Comparison of ENCODE assay signal across 26 mouse cellular contexts in genomic region chr10:66940368-66940767, GRCm38 (mm10).
"Had no signal": no experiment of that assay in that cellular context is flagged by ENCODE, and none has a peak within 500 bp of the region (broad histone marks: within the 10 kb centered on the region; RNA-seq: fewer than 3 reads in every experiment).

No protein-coding gene starts in this region.

- DNase-seq: kidney, adult 18-20 months; kidney, postnatal 10 days; kidney, postnatal 36 days; layer of hippocampus, postnatal 36 days; left cerebral cortex, postnatal 4 days; lung, adult 18-20 months; lung, postnatal 14 days; lung, postnatal 4 days; right cerebral cortex, adult 18-20 months; right cerebral cortex, postnatal 14 days; right cerebral cortex, postnatal 4 days; thymus, adult 2 months; thymus, postnatal 25 days had no signal

- H3K27ac ChIP-seq: kidney, embryonic 15.5 days; left cerebral cortex, adult 2 months; limb, embryonic 12.5 days; limb, embryonic 15.5 days; liver, embryonic 12.5 days; liver, embryonic 15.5 days; lung, embryonic 15.5 days; midbrain, embryonic 10.5 days; midbrain, embryonic 13.5 days; stomach, postnatal 0 days had no signal

- ATAC-seq: intestine, embryonic 16.5 days; liver, embryonic 12.5 days; midbrain, embryonic 13.5 days; midbrain, embryonic 16.5 days had no signal

- H3K4me1 ChIP-seq: liver, embryonic 12.5 days; liver, embryonic 15.5 days; megakaryocyte, embryonic 14.5 days; midbrain, embryonic 10.5 days; midbrain, embryonic 13.5 days had no signal

- H3K4me3 ChIP-seq: kidney, embryonic 15.5 days; left cerebral cortex, adult 2 months; limb, embryonic 12.5 days; limb, embryonic 15.5 days; liver, embryonic 12.5 days; liver, embryonic 15.5 days; lung, embryonic 15.5 days; megakaryocyte, embryonic 14.5 days; midbrain, embryonic 10.5 days; midbrain, embryonic 13.5 days had no signal
